Mouse (Mus musculus): ENCODE measurements around the gene Bnc2.

DNA sequence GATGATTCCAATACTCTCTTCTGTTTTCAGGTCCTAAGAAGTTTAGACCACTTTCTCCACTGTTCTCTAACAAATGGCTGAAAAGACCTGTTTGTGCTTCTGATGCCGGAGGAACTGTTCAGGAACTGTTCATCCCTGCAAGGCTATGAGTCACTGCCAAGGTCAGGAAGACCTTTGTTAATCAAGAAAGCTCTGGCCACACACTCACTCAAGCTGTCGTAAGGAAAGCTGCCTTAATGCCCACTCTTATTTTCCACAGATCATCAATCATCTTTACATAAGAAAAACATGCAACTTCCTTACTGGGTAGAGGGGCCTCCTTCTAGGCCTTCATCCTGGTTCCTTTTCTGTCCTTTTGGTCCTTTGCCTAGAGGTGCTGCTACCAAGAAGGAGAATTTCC is 322.4 kb downstream of the Bnc2 start:
- TF ChIP-seq GATA1 (IDR thresholded peaks at IDR 0.05; ENCODE audit: borderline replicate concordance, low read length) (no peak), CTCF (IDR thresholded peaks at IDR 0.05; ENCODE audit: low read depth, low read length) (no peak), TAL1 (conservative IDR thresholded peaks at IDR 0.05; ENCODE audit: low read depth, low read length) (no peak), POLR2AphosphoS5 (IDR thresholded peaks at IDR 0.05; ENCODE audit: insufficient replicate concordance, low read depth, low read length) (no peak)

Data from G1E (cell line).